Mouse (Mus musculus) neutrophil, adult 59 days (primary cell): ENCODE data around the gene Apoa5. TPM values are rescaled to one million over a fixed set of nuclear protein-coding genes. Genes with fewer than 3 reads are reported as not detected.

Experiments used
- total RNA-seq, 2 experiments: library from RNA; stranded (reverse); gene quantifications; 1 replicate in 1 of 2; 2 replicates in 1 of 2; pipeline ENCODE4 v1.2.4; 2023

The Apoa5 gene
- not detected for total RNA-seq

DNA sequence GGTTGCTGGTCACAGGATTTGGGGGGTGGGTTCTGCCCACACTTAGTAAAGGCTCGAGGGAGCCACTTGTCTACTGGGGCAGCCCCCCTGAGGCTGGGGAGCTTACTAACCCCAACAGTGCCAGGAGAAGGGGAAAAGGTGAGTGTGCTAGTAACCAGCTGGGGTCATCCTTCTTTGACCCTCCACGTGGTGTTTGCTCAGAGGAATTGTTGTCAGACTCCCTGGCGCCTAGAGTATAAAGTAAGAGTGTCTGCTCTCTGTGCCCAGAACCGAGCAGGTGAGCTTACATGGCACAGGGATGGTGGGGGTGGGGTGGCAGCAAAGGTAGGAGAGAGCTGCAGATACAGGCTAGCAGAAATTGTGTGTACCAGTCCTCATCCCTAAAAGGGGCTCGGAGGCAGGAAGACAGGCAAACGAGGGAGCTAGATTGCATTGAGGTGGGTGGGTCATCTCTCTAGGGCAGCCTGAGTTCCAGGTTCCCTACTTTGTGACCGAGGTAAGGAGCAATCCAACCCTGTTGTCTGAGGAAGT, at the start of gene Apoa5:
TSS of gene Apoa5 (plus strand) at position 291 of the 531 bp plus-strand sequence.

DNA sequence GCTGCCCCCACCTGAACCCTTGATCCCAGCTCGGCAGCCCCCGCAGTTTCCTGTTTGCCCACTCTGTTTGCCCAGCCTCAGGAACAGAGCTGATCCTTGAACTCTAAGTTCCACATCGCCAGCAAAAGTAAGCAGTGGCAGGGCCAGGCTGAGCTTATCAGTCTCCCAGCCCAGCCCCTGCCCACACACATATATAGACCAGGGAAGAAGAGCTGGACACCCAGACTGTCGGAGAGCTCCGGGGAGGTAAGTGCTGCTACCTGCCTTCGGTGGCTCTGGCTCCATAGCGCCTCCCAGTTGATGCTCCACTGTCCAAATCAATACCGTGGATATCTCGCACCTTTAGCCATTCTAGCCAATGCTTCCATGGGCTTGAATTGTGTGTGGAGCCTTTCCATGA, 39.9 kb upstream of the Apoa5 start, which contains the start of gene Apoa1:
TSS of gene Apoa1 (plus strand) at position 90 of the 400 bp plus-strand sequence.

DNA sequence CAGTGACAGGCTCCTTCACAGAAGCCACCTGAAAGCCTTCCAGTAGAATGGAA, 33.0 kb upstream of the Apoa5 start, which contains the start of gene Apoc3:
TSS of gene Apoc3 (minus strand) at position 41 of the 53 bp plus-strand sequence.

DNA sequence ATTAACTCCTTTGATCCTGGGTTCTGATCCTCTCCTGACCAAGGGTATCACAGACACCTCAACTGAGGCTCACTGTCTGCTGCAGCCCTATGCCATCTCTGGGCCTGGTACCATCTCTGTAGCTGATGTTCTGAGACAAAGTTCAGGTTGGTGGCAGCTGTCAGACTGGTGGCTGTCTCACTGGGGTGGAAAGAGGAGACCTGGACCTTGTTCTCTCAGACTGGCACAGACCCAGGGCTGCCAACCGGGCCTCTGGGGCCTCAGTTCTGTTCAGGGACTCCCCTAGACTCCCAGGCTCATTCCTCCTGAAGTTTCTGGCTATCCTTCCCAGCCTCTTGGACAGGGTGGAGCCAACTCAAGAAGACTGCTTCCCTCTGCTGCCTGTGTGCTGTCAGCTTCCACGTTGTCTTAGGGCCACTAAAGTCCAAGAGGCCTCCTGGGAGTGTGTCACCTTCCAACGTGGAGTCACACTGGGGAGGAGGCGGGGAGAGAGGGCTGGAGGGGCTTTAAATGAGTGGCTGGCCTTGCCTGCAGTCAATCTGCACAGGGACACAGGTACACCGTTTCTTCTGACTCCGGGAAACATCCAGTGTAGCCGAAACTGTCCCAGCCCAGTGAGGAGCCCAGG, 27.8 kb upstream of the Apoa5 start, which contains the start of gene Apoa4:
TSS of gene Apoa4 (plus strand) at position 171 of the 628 bp plus-strand sequence.

DNA sequence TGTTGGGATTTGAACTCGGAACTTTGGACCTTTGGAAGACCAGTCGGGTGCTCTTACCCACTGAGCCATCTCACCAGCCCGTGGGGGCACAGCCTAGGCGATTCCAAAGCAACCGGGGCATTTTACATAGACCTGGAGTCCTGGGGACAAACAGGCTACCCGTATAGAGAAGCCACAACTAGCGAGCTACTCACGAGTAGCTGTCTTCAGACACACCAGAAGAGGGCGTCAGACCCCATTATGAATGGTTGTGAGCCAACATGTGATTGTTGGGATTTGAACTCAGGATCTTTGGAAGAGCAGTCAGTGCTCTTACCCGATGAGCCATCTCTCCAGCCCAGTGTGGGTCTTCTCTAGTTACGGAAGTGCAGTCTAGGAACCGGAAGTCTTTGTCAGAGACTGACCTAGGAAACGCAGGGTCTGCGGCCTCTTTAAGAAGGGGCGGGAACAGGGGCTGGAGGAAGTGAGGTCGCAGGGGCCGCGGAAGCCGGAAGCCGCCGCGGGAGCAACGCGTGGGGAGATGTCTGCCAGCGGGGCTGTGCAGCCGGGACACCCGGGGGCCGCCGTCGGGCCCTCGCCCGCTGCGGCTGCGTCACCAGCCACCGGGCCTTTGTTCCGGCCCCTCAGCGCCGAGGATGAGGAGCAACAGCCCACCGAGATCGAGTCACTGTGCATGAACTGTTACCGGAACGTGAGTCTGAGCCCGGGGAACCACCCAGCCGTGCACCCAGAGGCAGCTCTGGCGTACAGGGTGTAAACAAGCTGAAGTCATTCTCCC, 4.4 kb downstream of the Apoa5 start, which contains the start of gene Zpr1:
TSS of gene Zpr1 (plus strand) at position 388 of the 778 bp plus-strand sequence.

DNA sequence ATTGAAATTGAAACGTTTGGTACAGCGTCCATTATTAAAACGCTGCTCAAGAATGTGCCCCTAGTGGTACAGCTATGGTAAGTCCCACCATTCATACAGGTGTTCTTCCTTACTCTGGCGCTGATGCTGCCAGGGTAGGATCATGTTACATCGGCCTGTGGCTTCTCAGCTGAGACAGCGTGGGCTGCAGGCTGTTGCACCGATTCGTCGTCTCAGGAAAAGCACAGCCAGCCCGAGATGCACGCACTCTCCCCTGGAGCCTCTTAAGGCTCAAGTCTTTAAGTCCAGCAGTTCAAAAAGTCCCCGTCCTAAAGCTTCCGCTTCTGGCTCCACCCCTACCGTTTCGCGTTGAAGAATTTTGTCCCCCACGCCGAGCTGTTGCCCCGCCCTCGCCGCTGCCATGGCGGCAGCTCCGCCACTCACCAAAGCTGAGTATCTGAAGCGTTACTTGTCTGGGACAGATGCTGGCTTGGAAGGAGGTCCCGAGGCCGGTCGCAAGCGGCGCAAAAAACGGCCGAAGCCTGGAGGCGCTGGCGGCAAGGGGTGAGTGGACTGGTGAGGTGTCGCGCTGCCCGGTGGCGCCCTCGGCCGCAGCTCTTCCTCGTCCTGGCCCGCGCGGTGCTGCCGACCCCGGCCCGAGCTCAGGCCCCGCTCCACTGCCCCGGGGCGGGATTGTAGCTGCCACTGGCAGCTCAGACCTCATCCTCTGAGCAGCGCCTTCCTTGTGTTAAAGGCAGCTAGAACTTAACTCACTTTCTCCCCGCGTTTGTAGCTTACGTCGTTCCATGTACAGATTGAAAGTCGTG, 14.4 kb downstream of the Apoa5 start, which contains the start of gene Bud13:
TSS of gene Bud13 (plus strand) at position 378 of the 806 bp plus-strand sequence.

DNA sequence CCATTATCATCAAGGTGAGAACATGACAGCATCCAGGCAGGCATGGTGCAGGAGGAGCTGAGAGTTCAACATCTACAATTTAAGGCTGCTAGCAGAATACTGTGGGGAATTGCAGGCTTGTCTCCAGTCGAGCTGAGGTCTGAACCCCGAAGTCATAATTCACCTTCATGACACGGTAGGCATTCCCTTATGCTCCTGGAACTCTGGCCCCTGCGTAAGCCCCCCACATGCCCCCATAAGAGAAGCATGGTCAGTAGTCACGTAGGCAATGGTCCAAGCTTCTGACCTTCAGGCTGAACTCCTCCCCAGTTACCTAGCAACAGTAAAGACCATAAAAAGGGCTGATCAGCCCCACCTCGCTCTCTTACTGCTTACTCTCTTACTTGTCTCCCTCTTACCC, 51.5 kb downstream of the Apoa5 start, which contains the start of gene 4931429L15Rik:
TSS of gene 4931429L15Rik (minus strand) at position 101 of the 400 bp plus-strand sequence.

Other genes with a start within 250 kb of the Apoa5 start
- gene Apoa1, start 40.1 kb upstream of the Apoa5 start, total RNA-seq = not detected
- not detected for gene Apoc3, start 33.0 kb upstream of the Apoa5 start, total RNA-seq
- not detected for gene Apoa4, start 27.9 kb upstream of the Apoa5 start, total RNA-seq
- gene Zpr1, start 4.4 kb downstream of the Apoa5 start, total RNA-seq = 10 to 100 TPM; 29.0 to 33.1 TPM
- gene Bud13, start 14.4 kb downstream of the Apoa5 start, total RNA-seq = 10 to 100 TPM; 14.6 to 15.2 TPM
- not detected for gene 4931429L15Rik, start 51.4 kb downstream of the Apoa5 start, total RNA-seq